Mouse (Mus musculus) olfactory bulb, adult 2 months (tissue): ENCODE data around the gene Mag.
"Not testable (repeated sequence)": the region's sequence is repeated elsewhere in the genome, so short reads cannot be mapped to it uniquely, and the experiment has no call there.

Source experiments
- CTCF ChIP-seq: fragments of 200-500 bp; IDR thresholded peaks from 2 replicates; pipeline ENCODE4 v1.5.1; 2012; ENCODE audit warnings: low read depth, mild to moderate bottlenecking, low read length, moderate library complexity; ENCODE audit not compliant: insufficient read depth
- POLR2A ChIP-seq: fragments of 200-500 bp; IDR thresholded peaks from 2 replicates; pipeline ENCODE4 v1.6.1; 2012; ENCODE audit warnings: mild to moderate bottlenecking, low read depth, low read length, moderate library complexity; ENCODE audit not compliant: insufficient read depth

- TF ChIP-seq CTCF, POLR2A: not testable (repeated sequence)
Observed at GRCm38 (mm10) chr7:30924581-30924980, 9.9 kb upstream of the Mag start, which contains the start of gene Hamp2.
